Mouse (Mus musculus) kidney, embryonic 15.5 days (tissue): ENCODE results near the gene F5. TPM values are rescaled to one million over a fixed set of nuclear protein-coding genes. Genes with fewer than 3 reads are reported as not detected.

Experiments used
- ATAC-seq: fragments of 200-750 bp; cut with Nextera tagmentation; replicated peaks from 2 replicates; pipeline ENCODE4 v1.8.0; 2017; ENCODE audit warnings: moderate TSS enrichment; ENCODE audit not compliant: low FRiP score
- H3K27ac ChIP-seq: fragments of 300-500 bp; sonication (generic); 2 replicates; pipeline ENCODE4 v1.5.1; 2015; ENCODE audit warnings: mild to moderate bottlenecking, inconsistent platforms
- H3K27me3 ChIP-seq: fragments of 300-500 bp; sonication (generic); 2 replicates; pipeline ENCODE4 v1.6.1; 2015; ENCODE audit warnings: inconsistent platforms
- H3K36me3 ChIP-seq: fragments of 300-500 bp; sonication (generic); 2 replicates; pipeline ENCODE4 v1.6.1; 2015; ENCODE audit warnings: inconsistent platforms
- H3K4me1 ChIP-seq: fragments of 300-500 bp; sonication (generic); 2 replicates; pipeline ENCODE4 v1.6.1; 2015; ENCODE audit warnings: inconsistent platforms
- H3K4me2 ChIP-seq: fragments of 300-500 bp; sonication (generic); 2 replicates; pipeline ENCODE4 v1.6.1; 2015; ENCODE audit warnings: moderate library complexity, mild to moderate bottlenecking, inconsistent platforms
- H3K4me3 ChIP-seq: fragments of 300-500 bp; sonication (generic); replicated peaks from 2 replicates; pipeline ENCODE4 v1.5.1; 2015; ENCODE audit warnings: mild to moderate bottlenecking, inconsistent platforms
- H3K9ac ChIP-seq: fragments of 300-500 bp; sonication (generic); 2 replicates; pipeline ENCODE4 v1.6.1; 2015; ENCODE audit warnings: mild to moderate bottlenecking, inconsistent platforms
- H3K9me3 ChIP-seq: fragments of 300-500 bp; sonication (generic); replicated peaks from 2 replicates; pipeline ENCODE4 v1.6.1; 2016; ENCODE audit warnings: inconsistent platforms
- WGBS: fragments of 180-500 bp; shearing (Covaris S2); methylation state at CpG from one replicate; pipeline ENCODE4 v1.1.7; 2015; ENCODE audit warnings: mixed read lengths; 5-methylcytosine and 5-hydroxymethylcytosine counted together
- polyA plus RNA-seq: library from polyadenylated mRNA; unstranded; fragments of >200 nt; fragmentation: Nextera tagmentation; extraction: Ambion mirVana; gene quantifications from 2 replicates; pipeline ENCODE4 v1.2.1, GENCODE M21; 2015

F5 gene
- polyA plus RNA-seq, 1 experiment from 2014 or later: 0.31 TPM

DNA sequence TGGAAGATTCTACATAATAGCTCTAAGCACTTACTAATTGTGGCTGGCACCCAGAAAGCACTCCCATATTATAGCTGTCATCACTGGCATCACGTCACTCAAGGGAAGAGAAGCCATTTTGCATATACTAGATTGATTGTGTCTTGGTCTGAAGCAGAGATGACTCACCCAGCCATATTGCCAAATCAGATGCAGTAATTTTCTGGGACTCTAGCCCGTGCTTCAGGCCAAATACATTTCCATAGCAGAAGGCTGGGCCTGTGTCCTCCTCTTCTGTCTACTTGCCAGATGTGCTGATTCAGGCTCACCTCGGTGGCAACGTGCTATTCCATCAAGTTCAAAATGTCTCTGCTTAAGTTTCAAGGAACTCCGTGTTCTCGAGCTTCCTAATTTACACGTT is 109.9 kb downstream of the F5 start:
- 88% methylated on average over 7 of the region's 7 CpGs for WGBS
- ATAC-seq: no peak

More for the DNA sequence above, 109.9 kb downstream of the F5 start:
- no peak overlapping the region for H3K9ac ChIP-seq
- no peak overlapping the region for H3K4me2 ChIP-seq
- H3K27ac ChIP-seq: no peak overlapping the region
- H3K9me3 ChIP-seq: no peaks in the 10 kb centered on the region
- no peaks in the 10 kb centered on the region for H3K4me1 ChIP-seq
- no peaks in the 10 kb centered on the region for H3K27me3 ChIP-seq
- H3K4me3 ChIP-seq: no peak overlapping the region
- H3K36me3 ChIP-seq: peaks cover 40% of the 10 kb centered on the region

Other genes starting within 250 kb of the F5 start
- 16.4 and 18.2 TPM in 2 replicates for gene Scyl3, start 222.7 kb upstream of the F5 start, polyA plus RNA-seq
- gene BC055324, start 157.0 kb upstream of the F5 start, polyA plus RNA-seq: 27.7 and 29.2 TPM in 2 replicates
- gene Mettl18, start 156.9 kb upstream of the F5 start, polyA plus RNA-seq: 10.8 and 11.6 TPM in 2 replicates
- 0.10 and 0.17 TPM in 2 replicates for gene Sele, start 103.6 kb upstream of the F5 start, polyA plus RNA-seq
- gene Sell, start 89.9 kb upstream of the F5 start, polyA plus RNA-seq: 0.46 and 0.49 TPM in 2 replicates
- gene Selp, start 36.6 kb upstream of the F5 start, polyA plus RNA-seq: 0.30 and 1.1 TPM in 2 replicates
- 9.1 and 10.4 TPM in 2 replicates for gene Slc19a2, start 97.2 kb downstream of the F5 start, polyA plus RNA-seq
- gene Ccdc181, start 123.7 kb downstream of the F5 start, polyA plus RNA-seq: 11.0 and 11.4 TPM in 2 replicates
- 48.6 and 51.2 TPM in 2 replicates for gene Nme7, start 152.3 kb downstream of the F5 start, polyA plus RNA-seq
- gene Blzf1, start 155.7 kb downstream of the F5 start, polyA plus RNA-seq: 30.9 and 32.7 TPM in 2 replicates